Mouse (Mus musculus) adrenal gland, postnatal 10 days (tissue): ENCODE data around the gene Foxn3. TPM values are rescaled to one million over a fixed set of nuclear protein-coding genes. Genes with fewer than 3 reads are reported as not detected.

Experiments
- DNase-seq: peaks from one replicate; pipeline ENCODE4 v3.0.0; 2021; ENCODE audit warnings: mixed read lengths
- long read RNA-seq, 2 experiments: library from polyadenylated mRNA; stranded (forward); transcript quantifications; one replicate each; pipeline ENCODE4 v2.0.0; 2021
- total RNA-seq, 2 experiments: library from RNA; stranded (reverse); gene quantifications; 2 replicates each; pipeline ENCODE4 v1.2.3; 2021

Gene Foxn3
- 10 to 100 TPM; 77.7 to 98.2 TPM for total RNA-seq
- long read RNA-seq, experiment 1, transcript Foxn3-209 (6 exons, 2,882 nt) = major isoform, 6 of 54 reads
- long read RNA-seq, experiment 1, partial matches to known transcripts = 6 of 54 reads
- long read RNA-seq, experiment 1, other reads (novel, unspliced or antisense) = 40 of 54 reads
- long read RNA-seq, experiment 2, transcript Foxn3-209 (6 exons, 2,882 nt) = major isoform, 9 of 32 reads
- long read RNA-seq, experiment 2, partial matches to known transcripts = 2 of 32 reads
- long read RNA-seq, experiment 2, other reads (novel, unspliced or antisense) = 21 of 32 reads

GRCm38 (mm10) chr12:99563219-99564059 lies at the start of gene Foxn3:
Gene Foxn3 (minus strand): TSS chr12:99563582.
- DNase-seq = peak; percentile 85

DNA sequence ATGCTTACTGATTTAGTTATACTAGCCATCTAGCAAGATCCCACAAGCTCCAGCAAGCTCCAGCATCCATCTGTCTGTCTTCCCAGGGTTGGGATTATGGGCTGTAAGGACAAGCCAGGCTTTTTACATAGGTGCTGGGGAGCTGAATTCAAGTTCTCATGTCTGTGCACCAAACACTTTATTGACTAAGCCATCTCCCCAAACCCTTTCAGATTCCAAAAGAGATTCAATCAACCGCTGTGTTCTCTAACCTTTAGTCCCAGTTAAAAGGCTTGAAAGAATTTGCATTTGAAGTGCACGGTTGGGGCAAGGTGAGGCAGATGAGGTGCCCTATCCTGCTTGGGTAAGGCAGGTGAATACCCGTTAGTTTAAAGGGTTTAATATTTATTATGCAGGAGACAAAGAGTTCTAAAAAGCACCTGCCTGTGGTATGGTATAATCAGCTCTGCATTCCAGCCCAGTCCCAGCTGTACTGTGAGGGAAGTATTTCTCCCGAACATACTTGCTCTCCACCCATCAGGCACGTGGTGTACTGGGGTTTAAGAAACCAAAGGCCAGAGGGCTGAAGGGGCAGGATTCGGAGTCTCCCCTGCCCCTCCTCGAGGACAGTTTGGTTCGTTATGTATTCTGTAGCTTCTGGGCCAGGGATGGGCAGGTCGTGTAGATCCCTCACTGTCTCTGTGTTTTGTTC lies 48.9 kb upstream of the Foxn3 start:
- no peak for DNase-seq

GRCm38 (mm10) chr12:99610868-99611267 lies 47.5 kb upstream of the Foxn3 start:
- DNase-seq = no peak

- DNase-seq = no peak
These were observed 46.9 kb upstream of the Foxn3 start for GRCm38 (mm10) chr12:99610069-99610815.

DNA sequence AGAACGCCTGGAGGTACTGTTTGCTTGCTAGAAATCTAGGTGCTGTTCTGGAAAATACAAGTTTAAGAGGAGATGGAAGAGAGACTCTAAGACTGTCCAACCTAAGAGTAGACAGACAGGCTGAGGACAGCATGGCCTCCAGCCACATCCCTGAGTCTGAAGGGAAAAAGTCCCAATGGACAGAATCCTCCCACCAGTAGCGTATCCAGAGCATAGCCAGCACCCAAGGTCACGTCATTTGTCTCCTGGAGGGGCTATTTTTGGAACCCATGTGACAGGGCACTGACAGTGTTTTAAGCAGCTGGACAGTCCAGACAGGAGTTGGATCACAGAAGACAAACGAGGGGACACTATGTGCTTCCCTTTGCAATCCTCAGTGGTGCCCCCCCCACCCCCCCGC lies 46.3 kb upstream of the Foxn3 start:
- DNase-seq = peak; percentile 37

DNA sequence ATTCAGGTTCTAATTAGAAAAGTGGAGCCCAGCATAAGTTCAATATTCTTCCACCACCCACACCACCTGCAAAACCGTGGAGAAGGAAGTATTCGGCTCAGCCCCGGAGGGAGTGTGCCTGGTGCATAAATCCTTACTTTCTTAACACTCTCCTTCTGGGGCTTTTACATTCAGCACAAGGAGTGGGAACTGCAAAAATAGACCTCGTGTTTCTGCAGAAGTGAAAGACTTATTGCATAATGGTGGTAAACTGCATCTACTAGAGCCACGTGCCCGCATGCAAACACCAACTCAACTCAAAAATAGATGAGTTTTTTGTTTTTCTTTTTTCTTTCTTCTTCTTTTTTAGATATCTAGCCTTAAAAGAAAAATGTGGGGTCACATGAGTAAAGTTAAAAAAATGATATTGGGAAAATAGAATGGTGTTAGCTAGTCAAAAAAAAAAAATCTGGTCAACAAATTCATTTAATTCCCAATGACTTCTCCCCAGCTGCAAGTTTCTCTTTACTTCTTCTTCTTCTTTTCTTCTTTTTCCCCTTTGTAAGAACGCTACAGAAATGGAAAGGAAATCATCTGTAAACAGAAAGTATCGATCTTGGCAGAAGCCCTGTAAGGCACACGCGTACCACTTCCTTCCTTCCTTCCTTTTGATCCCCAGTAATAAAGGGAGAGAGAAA lies 45.0 kb upstream of the Foxn3 start:
- DNase-seq = no peak

DNA sequence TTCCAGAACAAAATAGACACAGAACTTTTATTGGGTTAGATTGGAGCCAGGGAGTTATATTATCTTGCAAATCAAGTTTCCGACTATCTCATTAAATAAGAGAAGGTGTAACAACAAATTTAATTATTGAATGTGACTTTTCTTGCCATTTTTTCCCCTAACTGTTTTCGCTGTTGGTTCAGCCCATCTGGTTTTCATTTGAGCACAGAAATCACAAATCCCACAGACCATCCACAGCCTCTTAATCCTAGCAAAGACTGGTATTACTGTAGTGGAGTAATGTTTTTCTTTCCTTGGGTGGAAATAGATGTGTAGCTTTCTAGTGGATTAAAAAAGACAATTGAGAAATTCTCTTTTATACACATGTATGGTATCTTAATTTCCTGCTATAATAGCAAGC lies 40.0 kb upstream of the Foxn3 start:
- DNase-seq = no peak

DNA sequence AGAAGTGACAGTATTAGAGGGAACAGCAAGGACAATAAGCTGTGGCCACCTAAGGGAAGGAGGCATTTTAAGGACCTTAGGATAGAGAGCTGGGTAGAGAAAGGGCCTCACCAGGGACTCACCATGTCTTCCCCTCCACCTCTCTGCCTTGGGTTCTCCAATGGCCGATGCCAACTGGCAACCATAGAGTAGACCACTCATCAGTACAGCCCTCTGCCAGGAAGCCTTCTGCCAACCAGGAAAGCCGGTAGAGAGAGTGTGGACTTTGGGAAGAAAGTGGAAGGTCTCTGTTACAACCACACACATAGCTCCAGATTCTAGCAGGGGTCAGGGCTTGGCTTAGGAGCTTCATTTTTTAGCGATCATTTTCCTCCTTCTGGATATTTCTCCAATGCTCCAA lies 38.5 kb upstream of the Foxn3 start:
- DNase-seq = no peak

DNA sequence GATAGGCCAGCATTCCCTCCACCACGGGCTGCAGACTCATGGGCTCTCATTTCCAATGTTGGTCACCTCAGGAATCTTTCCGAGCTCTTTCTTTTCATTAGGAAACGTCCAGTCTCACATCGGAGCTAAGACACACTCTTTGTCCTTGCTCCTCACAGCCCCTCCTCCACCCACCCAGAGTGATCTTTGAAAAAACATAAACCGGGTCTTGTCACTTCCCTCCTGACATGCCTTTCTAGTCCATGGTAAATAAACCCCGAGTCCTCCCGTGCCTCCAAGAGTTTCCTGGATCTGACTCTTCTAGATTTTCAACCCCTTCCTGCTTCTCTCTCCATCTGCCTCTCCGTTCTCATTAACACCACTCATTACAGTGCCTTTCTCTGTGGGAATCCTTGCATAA lies 38.0 kb upstream of the Foxn3 start:
- no peak for DNase-seq

DNA sequence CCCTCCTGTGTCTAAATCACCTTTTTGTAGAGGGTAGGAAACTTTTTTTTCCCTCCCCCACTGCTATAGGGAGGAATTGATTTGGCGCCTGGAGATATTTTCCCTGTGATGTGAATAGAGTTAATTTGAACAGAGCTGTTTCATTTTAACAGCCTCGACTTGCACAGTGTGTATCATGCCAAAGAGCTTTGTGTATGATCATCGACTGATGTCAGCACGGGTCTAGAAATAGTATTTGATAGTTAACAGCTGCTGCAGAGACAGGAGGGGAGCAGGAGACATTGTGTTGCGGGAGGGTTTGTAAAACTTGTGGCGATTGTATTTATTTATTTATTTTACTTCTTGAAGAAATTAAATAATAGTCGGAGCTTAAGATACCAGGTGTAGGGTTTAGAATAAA lies 36.2 kb upstream of the Foxn3 start:
- no peak for DNase-seq

DNA sequence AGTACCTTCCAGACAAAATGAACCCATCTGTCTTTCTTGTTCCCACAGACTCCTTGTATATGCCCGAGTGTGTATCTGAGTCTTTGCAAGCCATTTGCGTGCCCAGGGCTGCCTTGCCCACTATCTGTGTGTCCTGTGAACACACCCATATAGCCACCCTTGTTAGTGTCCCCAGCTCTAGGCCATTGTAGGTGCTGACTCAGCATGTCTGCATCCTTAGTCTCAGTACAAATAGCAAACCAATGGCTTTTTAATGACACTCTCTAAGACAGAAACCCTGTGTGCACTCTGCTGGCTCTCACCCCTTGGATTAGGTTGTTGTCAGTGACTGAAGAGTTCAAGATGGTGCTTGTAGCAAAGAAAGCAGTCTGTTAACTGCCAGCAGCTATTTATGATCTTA lies 33.0 kb upstream of the Foxn3 start:
- no peak for DNase-seq

- DNase-seq = no peak
These were observed 24.0 kb upstream of the Foxn3 start for GRCm38 (mm10) chr12:99587338-99587737.

- DNase-seq = no peak
These were observed 16.6 kb upstream of the Foxn3 start for GRCm38 (mm10) chr12:99579989-99580388.

GRCm38 (mm10) chr12:99576682-99577081 lies 13.3 kb upstream of the Foxn3 start:
- DNase-seq = no peak

DNA sequence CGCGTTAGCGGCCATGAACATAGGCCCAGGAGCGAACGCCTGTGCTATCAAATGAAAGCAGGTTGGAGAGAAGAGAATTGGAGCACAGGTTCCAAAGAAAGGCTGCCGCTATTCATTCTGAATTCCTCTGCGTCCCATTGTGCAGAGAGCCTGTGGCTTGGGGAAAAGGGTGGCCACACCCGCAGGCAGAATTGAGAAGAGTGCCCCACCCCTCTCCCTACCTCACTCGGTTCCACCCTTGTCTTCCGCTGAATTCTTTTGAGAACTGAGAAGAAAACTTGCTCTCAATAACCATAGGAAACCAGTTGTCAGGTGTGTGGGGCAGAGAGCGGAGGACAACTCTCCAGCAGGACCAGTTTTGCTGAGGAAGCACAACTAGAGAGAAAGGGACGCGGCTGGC lies 10.9 kb upstream of the Foxn3 start:
- DNase-seq = no peak

DNA sequence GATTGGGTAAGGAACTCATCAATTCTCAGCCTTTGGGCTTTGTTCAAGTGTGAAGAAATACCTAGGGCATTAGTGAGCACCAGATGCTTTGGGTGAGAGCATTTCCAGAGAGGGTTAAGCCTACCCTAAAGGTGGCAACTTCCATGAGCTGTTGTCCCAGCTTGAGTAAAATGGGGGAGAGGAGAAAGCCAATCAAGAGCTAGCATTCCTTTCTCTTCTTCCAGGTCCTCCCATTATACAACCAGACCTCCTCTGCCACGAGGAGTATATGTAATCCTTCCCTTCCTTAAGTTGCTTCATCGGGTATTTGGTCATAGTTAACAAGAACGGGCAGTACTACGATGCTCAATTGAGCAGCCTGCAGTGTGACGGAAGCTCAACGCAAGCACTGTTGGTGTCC lies 9.7 kb upstream of the Foxn3 start:
- DNase-seq = no peak

DNA sequence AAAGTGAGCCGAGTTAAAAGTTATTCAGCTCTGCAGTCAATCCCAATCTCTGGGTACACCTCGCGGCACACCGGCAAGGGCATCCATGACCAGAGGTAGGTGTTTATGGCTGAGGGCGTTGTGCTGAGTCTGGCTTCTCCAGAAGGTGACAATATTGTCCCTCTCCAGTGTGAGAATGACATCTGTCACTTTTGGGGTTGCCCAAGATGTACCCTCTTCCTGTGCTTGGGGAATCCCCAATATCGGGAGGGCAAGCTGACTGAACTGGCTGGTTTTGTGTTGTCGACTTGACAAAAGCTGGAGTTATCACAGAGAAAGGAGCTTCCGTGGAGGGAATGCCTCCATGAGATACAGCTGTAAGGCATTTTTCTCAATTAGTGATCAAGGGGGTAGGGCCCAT lies 8.6 kb upstream of the Foxn3 start:
- no peak for DNase-seq

- DNase-seq = peak; percentile 90
These were observed 7.0 kb upstream of the Foxn3 start for GRCm38 (mm10) chr12:99570197-99570956.

- DNase-seq = no peak
These were observed 2.2 kb upstream of the Foxn3 start for GRCm38 (mm10) chr12:99565606-99566005.

DNA sequence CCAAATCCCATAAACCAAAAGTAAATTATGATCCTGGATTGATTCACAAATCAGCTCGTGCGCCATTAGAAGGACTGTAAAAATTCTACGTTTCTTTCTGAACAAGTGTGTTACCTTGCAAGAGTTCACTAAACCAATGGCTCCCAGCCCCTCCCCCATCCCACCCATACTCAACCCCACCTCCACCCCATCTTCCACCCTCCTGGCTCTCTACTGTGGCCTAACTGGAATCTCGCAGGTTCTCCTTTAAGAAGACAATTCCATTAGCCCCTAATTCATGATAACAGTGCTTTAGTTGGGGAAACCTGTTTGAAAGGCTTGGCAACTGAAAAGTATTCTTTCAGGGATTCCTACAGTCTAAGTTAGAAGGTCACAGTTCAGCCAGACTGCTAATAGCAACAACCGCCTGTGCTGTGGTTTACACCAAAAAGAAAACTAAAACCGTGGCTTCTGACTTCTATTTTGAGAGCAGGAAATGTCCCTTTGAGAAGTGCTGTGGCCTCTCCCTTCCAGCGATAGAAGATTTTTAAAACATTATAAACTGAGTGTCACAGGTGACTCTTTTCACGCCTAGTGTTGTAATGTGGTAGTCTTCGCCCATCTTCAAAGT lies 1.0 kb upstream of the Foxn3 start:
- no peak for DNase-seq

DNA sequence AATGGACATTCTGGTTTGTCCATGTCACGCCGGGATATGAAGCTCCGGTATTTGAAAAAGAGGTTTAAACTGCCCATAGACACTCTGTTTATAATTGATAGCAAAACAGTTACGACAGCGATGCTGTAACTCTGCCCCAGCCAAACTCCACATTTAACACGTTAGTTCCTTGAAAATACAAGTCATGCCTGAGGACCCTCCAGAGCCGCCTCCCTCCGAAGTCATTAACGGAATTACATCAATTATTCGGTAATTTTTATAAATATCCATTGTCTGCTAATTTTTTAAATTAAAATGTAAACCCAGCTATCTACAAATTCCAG lies 554 bp downstream of the Foxn3 start:
- DNase-seq = peak; percentile 29
